Mouse (Mus musculus): ENCODE results near the gene Ccnt1.
"Not testable (repeated sequence)": the region's sequence is repeated elsewhere in the genome, so short reads cannot be mapped to it uniquely, and the experiment has no call there.

Ccnt1 gene

GRCm38 (mm10) chr15:98543341-98543740 is 27.4 kb downstream of the Ccnt1 start:
- no peak for DNase-seq (ENCODE audit: low read depth)

GRCm38 (mm10) chr15:98541064-98541463 is 29.7 kb downstream of the Ccnt1 start:
- DNase-seq (ENCODE audit: low read depth), result peak; percentile 85

DNA sequence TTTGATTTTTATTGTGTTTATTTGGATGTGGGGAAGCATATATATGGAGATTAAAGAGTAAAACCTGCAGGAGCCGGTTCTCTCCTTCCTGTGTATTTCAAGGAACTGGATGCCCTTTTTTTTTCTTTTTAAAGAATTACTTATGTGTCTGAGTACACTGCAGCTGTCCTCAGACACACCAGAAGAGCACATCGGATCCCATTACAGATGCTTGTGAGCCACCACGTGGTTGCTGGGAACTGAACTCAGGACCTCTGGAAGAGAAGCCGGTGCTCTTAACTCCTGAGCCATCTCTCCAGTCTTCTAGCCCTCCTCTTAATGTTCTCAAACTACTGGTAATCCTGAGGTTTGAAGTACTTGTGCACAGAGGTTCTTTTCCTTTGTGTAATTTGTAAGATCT is 32.8 kb downstream of the Ccnt1 start:
- DNase-seq (ENCODE audit: low read depth), result no peak

DNA sequence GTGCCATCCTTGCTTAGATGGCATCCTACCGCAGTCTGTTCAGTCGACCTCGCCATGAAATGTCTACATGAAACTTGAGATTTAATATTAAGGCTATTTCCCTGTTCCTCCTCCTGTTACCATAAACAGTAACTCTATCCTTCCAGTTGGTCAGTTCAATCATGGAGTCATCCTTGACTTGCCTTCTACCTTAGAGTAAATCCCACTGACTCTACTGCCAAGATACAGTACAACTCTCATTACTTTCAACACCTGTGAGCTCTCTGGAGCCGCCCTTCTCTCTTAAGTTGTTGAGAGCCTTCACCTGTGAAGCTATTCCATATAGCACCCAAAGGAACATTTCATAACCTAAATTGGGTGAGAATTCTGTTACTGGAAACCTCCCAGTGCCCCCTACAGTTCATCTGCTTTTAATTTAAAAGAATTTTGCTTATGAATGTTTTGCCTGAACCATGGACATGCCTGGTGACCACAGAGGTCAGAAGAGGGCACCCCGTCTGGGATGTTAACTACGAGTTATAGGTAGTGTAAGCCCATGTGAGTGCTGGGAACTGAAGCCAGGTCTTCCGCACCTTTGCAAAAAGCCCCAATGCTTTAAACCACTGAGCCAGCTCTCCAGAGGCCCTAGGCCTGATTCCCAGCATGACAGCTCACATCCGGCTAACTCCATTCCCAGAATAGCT is 33.8 kb downstream of the Ccnt1 start:
- DNase-seq (ENCODE audit: low read depth), result no peak

- no peak for DNase-seq (ENCODE audit: low read depth)
Observed at GRCm38 (mm10) chr15:98535921-98536320, 34.8 kb downstream of the Ccnt1 start.

DNA sequence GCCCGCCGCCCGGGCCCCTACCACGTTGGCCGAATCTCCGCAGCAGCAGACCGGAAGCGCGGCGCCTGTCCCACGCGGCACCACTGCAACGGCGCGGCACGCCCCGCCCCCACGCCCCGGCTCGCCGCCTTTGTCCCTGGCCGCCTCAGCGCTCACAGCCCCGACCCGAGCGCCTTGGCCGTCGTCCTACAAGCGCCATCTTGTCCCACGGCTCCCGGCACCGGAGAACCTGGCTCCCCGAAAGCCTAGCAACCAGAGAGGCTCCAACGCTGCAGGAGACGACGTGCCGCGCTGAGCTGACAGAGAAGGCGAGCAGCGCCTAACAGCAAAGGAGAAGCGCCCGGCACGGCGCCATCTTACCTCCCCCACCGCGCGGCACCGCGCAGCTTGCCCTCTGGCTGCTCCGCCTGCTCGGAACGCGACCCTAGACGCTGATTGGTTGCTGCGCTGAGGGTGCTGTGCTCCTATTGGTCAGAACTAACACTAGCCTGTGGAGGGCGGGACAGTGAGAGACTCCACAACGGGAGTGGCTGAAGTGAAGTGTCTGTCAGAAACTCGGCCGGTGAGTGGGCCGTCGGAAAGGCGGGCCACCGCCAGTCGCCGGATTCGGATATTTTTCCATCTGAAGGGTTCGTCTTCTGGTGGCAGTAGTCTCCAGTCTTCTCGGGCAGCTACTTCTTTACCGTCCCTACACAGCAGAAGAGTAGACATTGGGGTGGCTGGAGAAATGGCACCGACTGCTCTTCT is 36.7 kb downstream of the Ccnt1 start, which contains the start of gene Kansl2:
Gene Kansl2 (minus strand): TSS at position 384 of the 747 bp plus-strand sequence.
- DNase-seq (ENCODE audit: low read depth), result peak; percentile 99

DNA sequence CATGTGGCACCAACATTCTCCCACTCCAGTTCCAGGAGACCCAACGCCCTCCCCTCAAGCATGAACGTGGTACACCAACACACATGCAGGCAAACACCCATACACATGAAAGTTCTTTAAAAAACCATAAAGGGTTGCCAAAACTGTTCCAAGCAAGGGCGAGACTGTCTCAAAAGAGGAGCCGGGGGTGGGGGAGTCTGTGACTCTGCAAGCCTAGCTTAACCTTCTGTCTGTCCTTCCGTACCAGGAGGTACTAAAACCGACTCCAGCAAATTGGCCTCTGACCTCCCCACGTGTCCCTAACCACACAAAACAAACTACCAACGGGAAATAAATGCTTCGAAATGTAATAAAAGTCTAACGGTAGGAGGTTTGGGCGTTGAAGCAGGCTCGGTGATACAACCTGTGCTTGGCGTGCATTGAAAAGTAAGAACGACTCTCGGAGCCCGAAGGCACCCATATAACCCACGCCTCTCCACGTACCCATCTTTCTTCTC is 37.6 kb downstream of the Ccnt1 start:
- DNase-seq (ENCODE audit: low read depth), result peak; percentile 54

DNA sequence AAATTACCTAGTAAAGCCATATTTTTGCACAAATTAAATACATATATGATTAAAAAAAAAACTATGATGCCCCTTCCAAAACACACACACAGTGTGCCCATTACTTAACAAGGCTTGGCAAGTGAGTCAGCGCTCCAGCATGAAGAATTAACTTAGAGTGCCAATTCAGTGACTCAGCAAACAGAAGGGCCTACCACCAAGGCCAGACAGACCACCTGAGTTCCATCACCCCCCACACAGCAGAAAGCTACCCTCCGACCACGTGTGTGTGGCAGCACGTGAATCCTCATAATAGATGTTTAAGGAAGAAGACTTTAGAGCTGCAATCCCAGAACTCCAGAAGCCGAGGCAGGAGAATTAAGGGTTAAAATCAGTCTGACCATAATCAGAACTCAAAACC is 38.4 kb downstream of the Ccnt1 start:
- DNase-seq (ENCODE audit: low read depth), result peak; percentile 86

GRCm38 (mm10) chr15:98528066-98528563 is 42.6 kb downstream of the Ccnt1 start:
- no peak for DNase-seq (ENCODE audit: low read depth)

- DNase-seq (ENCODE audit: low read depth), result no peak
Observed at GRCm38 (mm10) chr15:98527056-98527771, 43.5 kb downstream of the Ccnt1 start.

DNA sequence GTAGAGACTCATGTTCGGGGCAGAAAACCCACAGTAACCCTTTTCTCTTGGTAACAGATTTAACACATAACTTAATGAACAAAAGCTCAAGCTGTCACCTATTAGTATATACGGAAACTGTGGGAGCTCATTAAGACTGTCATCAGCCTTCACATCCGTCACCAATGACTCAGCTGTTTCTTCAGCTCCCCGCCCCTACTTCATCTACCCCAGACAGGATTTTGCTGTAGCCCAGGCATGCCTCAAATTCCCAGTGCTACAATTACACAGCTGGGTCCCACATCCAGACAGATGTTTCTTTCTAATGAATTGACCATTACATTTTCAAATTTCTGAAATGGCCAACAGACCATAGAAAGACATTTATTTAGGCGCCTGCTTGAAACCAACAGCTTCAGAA is 44.7 kb downstream of the Ccnt1 start:
- peak; percentile 54 for DNase-seq (ENCODE audit: low read depth)

DNA sequence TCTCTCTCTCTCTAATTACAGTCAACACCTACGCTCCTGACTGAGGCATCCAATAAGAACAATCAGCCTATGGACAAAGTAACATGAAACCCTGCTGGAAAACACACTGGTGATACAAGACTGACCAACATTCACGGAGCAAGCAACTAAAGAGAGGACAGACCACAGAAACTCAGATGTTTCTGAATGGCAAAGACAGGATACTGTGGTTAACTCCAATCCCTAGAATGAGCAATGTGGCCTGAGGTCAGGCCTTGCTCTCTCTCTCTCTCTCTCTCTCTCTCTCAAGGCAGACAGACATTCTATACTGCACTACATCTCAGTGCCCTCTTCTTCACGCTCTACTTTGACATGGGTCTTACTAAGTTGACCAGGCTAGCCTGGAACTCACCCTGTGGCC is 49.5 kb downstream of the Ccnt1 start:
- peak; percentile 82 for DNase-seq (ENCODE audit: low read depth)

DNA sequence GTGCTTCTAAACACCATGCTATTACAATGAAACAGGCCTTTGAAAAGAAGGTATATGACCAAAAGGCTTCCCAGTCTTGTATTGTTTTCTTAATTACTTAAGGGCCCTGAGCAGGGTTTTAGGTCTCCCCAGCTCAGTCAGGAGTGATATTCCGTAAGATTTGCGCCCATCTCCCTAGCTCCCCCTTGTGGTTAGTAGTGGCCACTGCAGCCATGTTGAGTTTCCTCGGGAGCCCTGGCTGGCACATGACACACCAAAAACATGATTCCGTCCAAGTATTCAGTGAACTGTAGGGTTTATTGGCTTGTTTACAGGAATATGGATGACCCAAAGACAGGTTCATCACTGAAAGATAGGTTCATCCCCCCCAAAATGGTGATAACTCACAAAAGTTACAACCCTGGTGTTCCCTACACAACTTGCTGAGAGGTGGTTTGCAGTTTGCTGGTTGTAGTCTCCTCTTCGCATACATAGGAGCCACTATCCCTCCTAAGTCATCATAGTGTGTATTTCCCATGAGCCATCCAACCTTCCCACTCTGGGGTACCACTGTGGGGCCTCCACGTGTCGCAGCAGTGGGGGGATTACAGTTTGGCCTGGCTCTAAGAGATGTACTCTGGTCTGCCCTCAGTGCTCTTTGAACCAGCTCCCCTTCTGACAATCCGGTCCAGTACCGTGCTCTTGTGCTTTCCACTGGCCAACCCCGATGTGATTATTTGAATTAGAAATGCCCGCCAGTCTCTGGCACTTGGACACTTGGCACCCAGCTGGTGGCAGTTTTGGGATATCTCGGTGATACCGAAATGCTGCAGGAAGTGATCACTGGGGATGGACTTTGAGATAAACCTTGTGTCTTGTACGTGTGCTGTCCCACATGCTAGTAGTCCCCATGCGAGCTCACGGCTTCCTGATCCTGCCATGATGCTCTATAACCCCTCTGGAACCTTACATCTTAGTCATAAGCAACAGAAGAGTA is 53.1 kb downstream of the Ccnt1 start:
- DNase-seq (ENCODE audit: low read depth), result peak; percentile 58

GRCm38 (mm10) chr15:98514845-98515244 is 55.9 kb downstream of the Ccnt1 start:
- not testable (repeated sequence) for DNase-seq (ENCODE audit: low read depth)

GRCm38 (mm10) chr15:98514146-98514545 is 56.6 kb downstream of the Ccnt1 start:
- peak; percentile 79 for DNase-seq (ENCODE audit: low read depth)

DNA sequence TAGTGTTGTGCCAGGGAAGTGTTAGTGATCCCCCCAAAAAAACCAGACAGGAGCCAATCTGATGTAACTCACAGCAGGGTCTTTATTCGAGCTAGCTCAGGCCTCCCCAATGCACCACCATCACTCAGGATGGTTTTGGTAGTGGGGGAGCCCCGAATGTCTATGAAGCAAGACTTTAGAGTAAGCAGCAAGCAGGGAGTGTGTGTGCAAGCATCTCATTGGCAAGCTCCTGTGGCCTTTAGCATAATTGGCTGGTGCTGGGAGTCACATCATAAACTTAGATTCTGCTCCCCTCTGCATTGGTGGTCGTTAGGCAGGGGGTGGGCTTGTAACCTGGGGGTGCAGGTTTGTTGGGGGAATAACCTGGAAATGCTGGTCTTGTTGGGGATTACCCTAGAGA is 57.0 kb downstream of the Ccnt1 start:
- DNase-seq (ENCODE audit: low read depth), result not testable (repeated sequence)

DNA sequence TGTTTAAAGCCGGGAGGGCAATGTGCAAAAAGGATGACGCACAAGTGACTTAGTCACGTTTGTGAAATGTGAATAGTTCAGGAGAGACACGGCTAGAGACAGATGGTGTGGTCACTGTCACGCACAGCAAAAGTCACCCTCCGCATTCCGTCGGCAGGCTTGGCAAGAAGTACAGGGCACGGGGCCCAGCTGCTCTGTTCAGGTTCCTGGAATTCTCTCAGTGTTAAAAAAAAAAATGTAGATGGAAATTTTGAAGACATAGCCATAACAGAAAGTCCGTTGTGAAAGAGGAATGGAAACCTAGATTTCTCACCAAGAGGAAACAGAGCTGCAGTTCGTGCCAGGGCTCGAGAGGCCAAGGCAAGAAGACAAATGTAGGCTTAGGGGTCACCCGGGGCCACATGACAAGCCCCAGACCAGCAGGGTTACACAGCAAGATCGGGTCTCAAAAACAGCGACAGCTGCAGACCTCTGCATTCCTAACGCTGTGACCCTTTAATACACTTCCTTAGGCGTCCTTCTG is 57.9 kb downstream of the Ccnt1 start:
- DNase-seq (ENCODE audit: low read depth), result no peak

GRCm38 (mm10) chr15:98512232-98512631 is 58.5 kb downstream of the Ccnt1 start:
- no peak for DNase-seq (ENCODE audit: low read depth)

DNA sequence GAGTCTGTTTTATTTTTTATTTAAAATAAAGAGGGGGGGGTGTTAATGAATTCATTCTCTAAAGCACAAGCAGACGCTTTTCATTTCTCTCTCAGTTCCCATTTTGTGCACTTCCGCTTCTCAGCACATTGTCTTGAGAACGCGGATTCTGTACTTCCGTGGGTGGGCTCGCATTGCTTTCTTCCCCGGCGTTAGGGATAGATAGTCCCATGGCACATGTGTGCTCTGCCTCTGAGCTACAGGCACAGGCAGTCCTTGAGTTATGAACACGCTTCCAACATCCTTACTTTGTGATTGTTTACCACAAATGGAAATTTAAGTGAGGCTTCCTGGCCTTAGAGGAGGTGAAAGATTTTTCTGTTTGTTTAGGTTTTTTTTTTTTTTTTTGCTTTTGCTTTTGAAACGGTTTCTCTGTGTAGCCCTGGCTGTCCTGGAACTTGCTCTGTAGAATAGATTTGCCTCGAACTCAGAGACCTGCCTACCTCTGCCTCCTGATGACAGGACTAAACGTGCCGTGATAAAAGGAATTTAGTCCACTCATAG is 59.3 kb downstream of the Ccnt1 start:
- DNase-seq (ENCODE audit: low read depth), result no peak

Data from 416B (cell line).